Mouse (Mus musculus): ENCODE measurements around the gene Duxbl1. TPM values are rescaled to one million over a fixed set of nuclear protein-coding genes. Genes with fewer than 3 reads are reported as not detected.
"Not testable (repeated sequence)": the region's sequence is repeated elsewhere in the genome, so short reads cannot be mapped to it uniquely, and the experiment has no call there.

The Duxbl1 gene
- 0.85 and 1.2 TPM in 2 replicates for polyA plus RNA-seq (2015; fragmentation: Nextera tagmentation; extraction: Ambion mirVana)

DNA sequence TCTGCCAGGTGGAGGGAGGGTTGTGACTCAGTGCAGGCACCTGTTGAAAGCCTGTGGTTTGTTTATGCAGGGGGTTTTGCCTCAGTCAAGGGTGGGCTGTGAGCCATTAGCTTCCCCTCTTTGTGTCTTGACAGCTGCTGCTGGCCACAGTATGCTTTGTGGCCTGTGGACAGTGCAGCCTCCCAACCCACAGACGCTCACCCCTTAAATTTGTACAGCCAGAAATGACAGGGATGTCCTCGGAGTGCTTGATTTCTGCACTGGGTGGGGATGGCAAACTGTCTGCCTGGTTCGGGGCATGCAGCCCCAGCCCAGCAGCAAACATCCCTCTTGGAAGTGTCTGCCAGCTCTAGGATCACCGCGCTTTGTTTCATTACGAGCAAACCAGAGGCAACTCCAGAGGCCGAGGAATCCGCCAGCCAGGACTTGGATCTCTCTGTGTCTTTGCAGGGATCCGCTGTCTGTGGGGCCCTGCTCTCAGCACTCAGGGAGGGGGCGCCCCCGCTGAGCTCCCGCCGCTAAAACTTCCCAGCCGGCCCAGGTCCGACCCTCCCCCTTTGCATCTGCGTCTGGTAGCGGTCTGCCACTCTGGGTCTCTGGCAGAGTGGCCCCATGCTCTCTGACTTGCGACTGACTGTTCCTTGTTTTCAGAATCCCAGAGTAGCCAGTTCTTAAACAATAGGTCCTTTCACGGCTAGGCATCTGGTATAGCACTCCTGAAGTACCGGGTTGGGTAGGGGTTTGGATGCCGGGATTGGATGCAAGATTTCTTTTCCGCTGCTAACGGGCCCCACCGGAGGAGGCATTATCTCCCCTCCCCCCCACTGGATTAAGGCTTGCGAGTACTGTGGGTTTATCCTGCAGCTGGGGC lies at the start of gene Duxbl1:
Gene Duxbl1 (plus strand): TSS at position 207 of the 871 bp plus-strand sequence.
- no CpG with 5 or more reads among the region's 25 CpGs for WGBS
- not testable (repeated sequence) for H3K4me1 ChIP-seq; H3K9me3 ChIP-seq (replicated peaks); H3K9ac ChIP-seq; H3K36me3 ChIP-seq; H3K27me3 ChIP-seq; H3K27ac ChIP-seq
- Histone ChIP-seq H3K4me2 (peak within 1 kb of the TSS; percentile 53), H3K4me3 (replicated peaks) (peak within 1 kb of the TSS; percentile 35)
- ATAC-seq (replicated peaks; ENCODE audit: low FRiP score), result peak; percentile 54; the same call in 1 of the 2 replicates

DNA sequence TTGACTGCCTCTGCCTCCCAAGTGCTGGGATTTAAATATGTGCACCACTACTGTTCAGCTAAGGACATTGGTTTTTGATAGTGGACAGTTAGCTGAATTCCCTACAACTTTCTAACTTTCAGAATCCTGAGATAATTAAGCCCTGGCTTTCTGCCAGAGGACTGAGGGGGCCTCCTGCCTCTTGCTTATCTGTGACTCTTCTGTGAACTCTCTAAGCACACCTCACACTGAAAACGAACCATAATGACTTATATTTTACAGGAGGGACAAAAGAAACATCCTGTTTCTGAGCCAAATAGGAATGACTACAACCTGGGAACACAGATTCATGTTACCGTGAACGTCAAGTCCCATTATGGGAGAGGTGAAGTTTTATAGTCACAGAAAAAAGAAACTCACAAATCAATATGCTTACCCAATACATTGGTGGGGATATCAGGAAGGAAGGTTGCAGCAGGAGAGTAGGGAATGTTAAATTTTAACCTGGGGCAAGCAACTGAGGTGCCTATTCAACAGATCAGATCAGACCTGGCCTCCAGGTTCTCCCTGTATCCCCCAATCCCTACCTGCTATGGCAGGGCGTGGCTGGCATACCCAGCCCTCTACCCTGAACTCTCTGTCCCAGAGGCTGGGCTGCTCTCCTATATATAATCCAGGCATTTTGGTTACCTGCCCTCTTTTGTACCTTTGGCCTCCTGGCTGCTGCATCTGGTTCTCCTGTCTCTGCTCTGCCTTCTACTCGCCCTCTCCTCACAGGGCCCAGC lies 41.3 kb upstream of the Duxbl1 start:
- no CpG with 5 or more reads among the region's 5 CpGs for WGBS
- H3K4me1 ChIP-seq; H3K9me3 ChIP-seq (replicated peaks); H3K4me2 ChIP-seq; ATAC-seq (replicated peaks; ENCODE audit: low FRiP score); H3K27me3 ChIP-seq; H3K9ac ChIP-seq; H3K4me3 ChIP-seq (replicated peaks); H3K36me3 ChIP-seq; H3K27ac ChIP-seq: not testable (repeated sequence)

DNA sequence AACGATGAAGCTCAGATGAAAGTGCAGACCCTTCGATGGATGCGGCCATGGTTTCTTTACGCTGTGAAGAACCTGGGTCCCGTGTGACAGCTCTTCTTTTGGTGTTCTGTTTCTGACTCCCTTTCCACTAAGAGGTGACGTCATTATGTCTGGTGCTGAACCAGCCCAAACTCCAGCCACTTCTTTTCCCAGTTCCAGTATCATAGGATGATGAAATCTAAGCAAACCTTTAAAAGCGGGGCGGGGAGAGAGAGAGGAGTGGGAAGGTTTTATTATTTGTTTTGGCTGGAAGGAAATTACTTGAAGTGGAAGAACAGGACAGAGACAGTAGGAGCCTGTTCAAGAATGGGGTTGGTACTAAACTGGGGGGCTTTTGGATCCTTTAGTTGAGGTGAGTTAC lies 40.4 kb upstream of the Duxbl1 start, which contains the start of gene Cphx1:
Gene Cphx1 (plus strand): TSS at position 301 of the 400 bp plus-strand sequence.
- H3K9ac ChIP-seq; ATAC-seq (replicated peaks; ENCODE audit: low FRiP score); H3K9me3 ChIP-seq (replicated peaks); H3K36me3 ChIP-seq; H3K4me2 ChIP-seq; H3K27ac ChIP-seq; H3K27me3 ChIP-seq; H3K4me3 ChIP-seq (replicated peaks); H3K4me1 ChIP-seq: not testable (repeated sequence)
- WGBS, result no CpG with 5 or more reads among the region's 8 CpGs

DNA sequence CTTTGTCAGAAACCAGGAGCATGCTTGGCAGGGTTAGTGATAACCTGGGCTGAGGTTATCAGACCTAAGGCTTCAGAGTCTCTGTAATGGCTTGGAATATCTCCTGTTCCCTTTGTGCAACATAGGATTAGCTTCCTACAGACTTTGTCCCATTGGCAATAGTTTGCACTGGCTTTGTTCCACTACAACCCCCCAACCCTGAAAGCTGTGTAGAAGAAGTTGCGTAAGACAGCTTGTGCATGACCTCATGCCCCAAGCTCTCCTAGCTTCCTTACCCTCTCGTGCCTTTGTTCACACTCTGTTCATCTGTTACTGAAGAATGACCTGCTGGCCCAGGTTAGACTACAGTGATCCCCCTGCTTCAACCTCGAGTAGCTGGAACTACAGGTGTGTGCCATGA lies 20.5 kb upstream of the Duxbl1 start:
- not testable (repeated sequence) for H3K4me2 ChIP-seq; H3K4me3 ChIP-seq (replicated peaks); H3K9me3 ChIP-seq (replicated peaks); H3K4me1 ChIP-seq; H3K36me3 ChIP-seq; H3K27ac ChIP-seq; H3K9ac ChIP-seq; ATAC-seq (replicated peaks; ENCODE audit: low FRiP score); H3K27me3 ChIP-seq
- no CpG with 5 or more reads among the region's 3 CpGs for WGBS

DNA sequence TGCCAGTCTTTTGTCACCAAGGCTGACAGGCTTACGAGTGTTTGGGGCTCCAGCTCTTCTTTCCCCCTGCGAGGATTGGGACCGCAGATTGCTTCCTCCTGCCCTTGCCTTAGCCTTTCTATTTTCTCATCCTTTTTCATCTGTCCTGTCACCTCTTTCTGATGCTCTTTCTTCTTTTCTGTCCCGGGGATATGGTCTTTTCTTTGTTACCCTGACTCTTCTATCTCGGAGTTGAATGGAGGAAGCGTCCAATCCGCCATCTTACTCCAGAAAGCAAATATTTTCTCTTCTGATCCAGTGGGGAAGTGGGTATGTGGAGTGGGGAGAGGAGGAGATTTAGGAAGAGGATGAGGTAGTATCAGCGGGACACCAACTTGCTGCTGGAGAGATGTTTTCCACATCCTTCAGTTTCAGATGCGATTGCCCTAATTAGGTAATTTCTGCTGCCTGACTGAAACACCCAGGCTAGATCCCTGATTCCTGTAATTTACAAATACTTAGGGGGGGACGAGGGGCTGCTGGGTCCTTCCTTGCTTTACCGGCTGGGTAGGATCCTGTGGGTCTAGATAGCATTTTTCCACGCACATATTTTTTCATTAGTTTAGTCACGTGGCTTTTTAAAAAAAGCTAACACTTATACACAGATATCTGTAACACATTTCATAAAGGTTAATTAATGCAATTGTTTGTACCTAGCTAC lies 1.0 kb downstream of the Duxbl1 start:
- H3K4me3 ChIP-seq (replicated peaks), result peak overlapping the region; percentile 35
- not testable (repeated sequence) for H3K4me1 ChIP-seq; H3K27ac ChIP-seq; H3K9ac ChIP-seq; ATAC-seq (replicated peaks; ENCODE audit: low FRiP score); H3K27me3 ChIP-seq; H3K36me3 ChIP-seq; H3K9me3 ChIP-seq (replicated peaks)
- peak overlapping the region; percentile 53 for H3K4me2 ChIP-seq
- WGBS, result 2% methylated on average over 7 of the region's 13 CpGs

DNA sequence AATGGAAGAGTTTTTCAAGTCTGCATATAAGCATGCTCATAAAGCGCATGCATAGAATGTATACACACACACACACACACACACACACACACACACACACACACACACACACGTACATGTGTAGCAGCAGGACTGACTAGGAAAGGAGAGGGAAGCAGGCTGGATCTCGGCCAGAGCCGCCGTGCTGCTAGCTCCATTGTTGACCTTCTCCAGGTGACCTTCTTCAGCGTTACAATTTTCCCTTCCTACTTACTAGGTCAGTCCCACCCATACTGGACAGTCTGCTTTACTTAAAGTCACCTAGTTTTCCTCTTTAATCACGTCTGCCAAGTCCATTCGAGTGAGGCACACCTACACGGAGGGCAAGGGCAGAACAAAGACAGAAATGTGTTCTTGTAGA lies 3.5 kb downstream of the Duxbl1 start:
- WGBS, result 51% methylated on average over 6 of the region's 9 CpGs
- ATAC-seq (replicated peaks; ENCODE audit: low FRiP score); H3K27me3 ChIP-seq; H3K4me2 ChIP-seq; H3K4me3 ChIP-seq (replicated peaks); H3K9me3 ChIP-seq (replicated peaks); H3K4me1 ChIP-seq; H3K36me3 ChIP-seq; H3K9ac ChIP-seq; H3K27ac ChIP-seq: not testable (repeated sequence)

DNA sequence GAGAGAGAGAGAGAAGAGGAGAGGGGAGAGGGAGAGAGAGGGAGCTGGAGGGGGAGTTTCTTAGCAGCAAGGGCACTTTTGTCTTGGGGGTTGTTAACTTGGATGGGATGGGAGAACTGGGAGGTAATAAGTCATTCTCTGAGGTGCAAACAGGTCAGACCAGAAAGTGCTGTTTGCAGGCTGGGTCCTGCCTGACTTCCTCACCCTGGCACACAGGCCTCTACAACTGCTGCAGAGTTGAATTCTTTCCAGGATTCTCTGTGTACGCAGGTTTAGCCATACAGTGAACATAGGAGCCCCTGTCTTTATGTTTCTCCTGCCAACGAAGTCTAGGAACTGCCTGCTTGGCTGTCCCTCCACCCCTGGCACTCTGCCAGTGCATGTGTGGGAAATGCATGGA lies 29.1 kb downstream of the Duxbl1 start:
- not testable (repeated sequence) for H3K27ac ChIP-seq; H3K9ac ChIP-seq; H3K4me2 ChIP-seq; H3K36me3 ChIP-seq; H3K4me3 ChIP-seq (replicated peaks); H3K27me3 ChIP-seq; H3K9me3 ChIP-seq (replicated peaks); ATAC-seq (replicated peaks; ENCODE audit: low FRiP score); H3K4me1 ChIP-seq
- WGBS, result no CpG with 5 or more reads among the region's 2 CpGs

DNA sequence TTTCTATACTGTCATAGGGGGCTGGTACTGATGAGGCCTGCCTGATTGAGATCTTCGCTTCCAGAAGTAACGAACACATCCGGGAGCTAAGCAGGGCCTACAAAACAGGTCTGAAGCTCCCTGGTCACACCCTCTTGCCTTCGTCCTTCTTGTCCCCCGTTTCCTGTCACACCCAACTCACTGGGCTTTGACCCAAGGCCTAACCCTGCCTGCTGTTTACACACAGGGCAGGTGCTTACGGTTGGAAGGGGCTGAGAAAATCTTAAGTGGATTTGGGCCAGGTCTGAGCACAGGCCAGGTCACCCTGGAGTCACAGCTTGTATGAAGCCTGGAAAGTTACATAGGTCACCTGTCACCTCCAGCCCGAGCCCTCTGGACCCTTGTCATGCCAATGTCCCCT lies 38.0 kb downstream of the Duxbl1 start:
- not testable (repeated sequence) for H3K36me3 ChIP-seq; H3K4me2 ChIP-seq; H3K4me3 ChIP-seq (replicated peaks); H3K4me1 ChIP-seq; H3K9me3 ChIP-seq (replicated peaks); H3K27me3 ChIP-seq; ATAC-seq (replicated peaks; ENCODE audit: low FRiP score); H3K9ac ChIP-seq; H3K27ac ChIP-seq
- WGBS, result no CpG with 5 or more reads among the region's 7 CpGs

DNA sequence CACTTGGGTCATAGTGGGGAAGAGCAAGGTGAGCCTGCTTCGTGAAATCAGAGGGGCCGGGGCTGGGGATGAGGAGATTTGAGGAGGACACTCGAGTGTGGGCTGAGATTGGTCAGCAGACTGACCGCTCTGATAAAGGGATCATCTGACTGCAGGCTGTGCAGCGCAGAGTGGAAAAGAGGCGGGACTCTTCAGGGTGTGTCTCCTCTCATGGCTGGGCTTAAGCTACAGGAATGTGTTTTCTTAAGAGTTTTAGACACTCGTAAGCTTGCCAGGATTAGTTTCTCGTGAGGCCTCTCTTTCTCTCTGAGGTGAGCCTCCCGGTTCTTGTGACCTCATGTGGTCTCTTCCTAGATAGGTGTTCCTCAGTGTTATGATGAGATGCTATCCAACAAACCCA lies 43.2 kb downstream of the Duxbl1 start:
- no CpG with 5 or more reads among the region's 9 CpGs for WGBS
- ATAC-seq (replicated peaks; ENCODE audit: low FRiP score); H3K9ac ChIP-seq: not testable (repeated sequence)

DNA sequence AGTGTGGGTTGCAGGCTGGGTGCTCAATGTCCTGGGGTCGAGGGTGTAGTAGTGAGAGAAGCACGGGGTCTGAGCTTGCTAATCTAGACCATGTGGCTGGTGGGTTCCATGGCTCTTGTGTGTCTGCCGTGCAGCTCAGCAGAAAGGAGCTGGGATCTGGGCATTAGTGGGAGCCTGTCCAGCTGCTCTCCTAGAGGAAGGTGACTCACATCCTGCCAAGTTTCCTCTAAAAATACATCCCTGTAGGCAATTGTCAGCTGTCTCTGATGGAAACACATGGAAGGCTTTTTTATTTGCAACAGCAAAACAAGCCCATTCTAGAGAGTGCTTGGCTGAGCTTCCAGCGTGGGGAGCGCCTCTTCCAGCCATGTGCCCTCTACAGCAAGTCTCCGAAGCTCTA lies 44.5 kb downstream of the Duxbl1 start:
- H3K27me3 ChIP-seq; H3K4me1 ChIP-seq; H3K27ac ChIP-seq; H3K9me3 ChIP-seq (replicated peaks); H3K4me3 ChIP-seq (replicated peaks); H3K9ac ChIP-seq; ATAC-seq (replicated peaks; ENCODE audit: low FRiP score); H3K36me3 ChIP-seq; H3K4me2 ChIP-seq: not testable (repeated sequence)
- no CpG with 5 or more reads among the region's 6 CpGs for WGBS

More for the DNA sequence above, 43.2 kb downstream of the Duxbl1 start:
- not testable (repeated sequence) for H3K9me3 ChIP-seq (replicated peaks); H3K4me2 ChIP-seq; H3K27ac ChIP-seq; H3K4me1 ChIP-seq; H3K4me3 ChIP-seq (replicated peaks); H3K36me3 ChIP-seq; H3K27me3 ChIP-seq

DNA sequence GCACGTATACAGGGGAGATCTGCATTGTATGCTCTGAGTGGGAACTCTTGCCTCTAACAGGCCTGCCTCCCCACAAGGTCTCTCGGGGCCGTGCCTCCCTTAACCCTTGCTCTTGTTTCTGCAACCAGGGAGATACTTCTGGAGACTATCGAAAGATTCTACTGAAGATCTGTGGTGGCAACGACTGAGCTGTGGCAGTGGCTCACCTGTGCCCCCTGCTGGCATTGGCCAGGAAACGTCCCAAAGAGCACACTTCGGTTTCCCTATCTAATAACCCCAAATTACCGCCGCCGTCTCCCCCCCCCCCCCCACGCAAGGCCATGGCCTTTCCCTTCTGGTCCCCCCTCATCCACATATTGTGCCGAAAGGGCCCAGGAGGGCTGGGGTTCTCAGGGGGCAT lies 47.3 kb downstream of the Duxbl1 start:
- not testable (repeated sequence) for H3K4me2 ChIP-seq; H3K4me3 ChIP-seq (replicated peaks); H3K27ac ChIP-seq; H3K36me3 ChIP-seq; H3K4me1 ChIP-seq; H3K27me3 ChIP-seq; H3K9me3 ChIP-seq (replicated peaks); ATAC-seq (replicated peaks; ENCODE audit: low FRiP score); H3K9ac ChIP-seq
- WGBS, result no CpG with 5 or more reads among the region's 12 CpGs

DNA sequence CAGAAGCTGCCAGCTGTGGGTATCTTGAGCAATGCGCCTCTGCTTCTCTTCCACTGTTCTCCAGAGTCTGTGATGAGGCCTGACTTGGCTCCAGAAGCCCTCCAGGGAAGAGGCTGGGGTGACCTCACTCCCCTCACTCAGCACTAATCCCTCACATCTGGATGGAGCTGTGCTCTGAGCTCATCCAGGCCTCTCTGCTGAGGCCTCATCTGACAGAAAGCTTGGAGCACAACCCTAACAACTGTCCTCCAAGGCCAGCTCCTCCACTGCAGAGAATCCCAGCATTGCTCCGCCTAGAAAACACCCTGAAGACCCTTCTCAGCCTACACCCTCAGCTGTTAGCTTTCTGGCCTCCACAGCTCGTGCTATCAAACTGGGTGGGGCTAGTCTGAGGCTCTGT lies 56.0 kb downstream of the Duxbl1 start:
- WGBS, result no CpG with 5 or more reads among the region's 3 CpGs
- not testable (repeated sequence) for ATAC-seq (replicated peaks; ENCODE audit: low FRiP score); H3K27ac ChIP-seq; H3K9me3 ChIP-seq (replicated peaks); H3K4me3 ChIP-seq (replicated peaks); H3K27me3 ChIP-seq; H3K36me3 ChIP-seq; H3K9ac ChIP-seq; H3K4me1 ChIP-seq; H3K4me2 ChIP-seq

Data from kidney, embryonic 15.5 days (tissue).